Comparison of ENCODE assay signal across 19 mouse cellular contexts in genomic region chr1:172358341-172358740, GRCm38 (mm10). TPM values are rescaled to one million over a fixed set of nuclear protein-coding genes. Genes with fewer than 3 reads are reported as not detected.
"Had no signal": no experiment of that assay in that cellular context is flagged by ENCODE, and none has a peak within 500 bp of the region (broad histone marks: within the 10 kb centered on the region; RNA-seq: fewer than 3 reads in every experiment).

No protein-coding gene starts in this region.

- DNase-seq: kidney, adult 18-20 months; kidney, postnatal 10 days; kidney, postnatal 4 days; liver; liver, embryonic 13.5 days; liver, postnatal 0 days; midbrain, embryonic 14.5 days; retina, postnatal 1 day; right cerebral cortex, postnatal 25 days; thymus, adult 18-20 months; thymus, postnatal 25 days had no signal

- H3K27ac ChIP-seq: limb, embryonic 12.5 days; liver, embryonic 13.5 days; neural tube, embryonic 15.5 days had no signal

- H3K4me1 ChIP-seq: limb, embryonic 12.5 days; liver, embryonic 13.5 days had no signal

- H3K4me3 ChIP-seq: limb, embryonic 12.5 days; liver, embryonic 13.5 days; myocyte; neural tube, embryonic 15.5 days had no signal

RNA-seq across cellular contexts. Expression of gene Kcnj10, which starts 17.3 kb away (rescaled TPM):
- polyA plus RNA-seq: myocyte had no signal

RNA-seq across cellular contexts. Expression of gene Kcnj9, which starts 29.2 kb away (rescaled TPM):
- total RNA-seq: megakaryocyte-erythroid progenitor cell, adult 5-6 weeks had no signal
- polyA plus RNA-seq: kidney, embryonic 14.5 days; limb, embryonic 12.5 days; liver, embryonic 13.5 days; lung, embryonic 16.5 days; small intestine, adult 2 months; stomach, embryonic 16.5 days had no signal
